Mouse (Mus musculus): ENCODE measurements around the gene Tbx21. TPM values are rescaled to one million over a fixed set of nuclear protein-coding genes. Genes with fewer than 3 reads are reported as not detected.
A peak's percentile ranks its signal among the peaks of the same experiment; 100 is the strongest.

The Tbx21 gene
- total RNA-seq, 2 experiments from 2014 or later: not detected

GRCm38 (mm10) chr11:97138554-97139226 lies 23.6 kb upstream of the Tbx21 start:
- DNase-seq: no peak
- intact Hi-C loops (cut with DNase I): no loop called here

- intact Hi-C loops (cut with DNase I): no loop called here
- no peak for DNase-seq
Measured at GRCm38 (mm10) chr11:97133270-97133669, 18.1 kb upstream of the Tbx21 start.

GRCm38 (mm10) chr11:97132185-97132584 lies 17.1 kb upstream of the Tbx21 start:
- intact Hi-C loops (cut with DNase I): no loop called here

GRCm38 (mm10) chr11:97131683-97132082 lies 16.6 kb upstream of the Tbx21 start:
- intact Hi-C loops (cut with DNase I): no loop called here
- no peak for DNase-seq

More at GRCm38 (mm10) chr11:97132185-97132584, 17.1 kb upstream of the Tbx21 start:
- DNase-seq: no peak

GRCm38 (mm10) chr11:97130318-97130717 lies 15.2 kb upstream of the Tbx21 start:
- DNase-seq: no peak
- intact Hi-C loops (cut with DNase I): no loop called here

GRCm38 (mm10) chr11:97128956-97129355 lies 13.8 kb upstream of the Tbx21 start:
- DNase-seq: no peak
- intact Hi-C loops (cut with DNase I): no loop called here

GRCm38 (mm10) chr11:97127470-97128223 lies 12.5 kb upstream of the Tbx21 start:
- intact Hi-C loops (cut with DNase I): no loop called here
- DNase-seq: no peak

- intact Hi-C loops (cut with DNase I): no loop called here
- DNase-seq: peak; percentile 56 to 64
Measured at GRCm38 (mm10) chr11:97126645-97127468, 11.7 kb upstream of the Tbx21 start.

GRCm38 (mm10) chr11:97124266-97125036 lies 9.3 kb upstream of the Tbx21 start:
- DNase-seq: no peak
- intact Hi-C loops (cut with DNase I): no loop called here

- DNase-seq: no peak
- intact Hi-C loops (cut with DNase I): no loop called here
Measured at GRCm38 (mm10) chr11:97123282-97123890, 8.3 kb upstream of the Tbx21 start.

- DNase-seq: no peak
- intact Hi-C loops (cut with DNase I): no loop called here
Measured at GRCm38 (mm10) chr11:97120641-97121040, 5.5 kb upstream of the Tbx21 start.

GRCm38 (mm10) chr11:97120221-97120620 lies 5.1 kb upstream of the Tbx21 start:
- intact Hi-C loops (cut with DNase I): no loop called here

GRCm38 (mm10) chr11:97115797-97116196 lies 666 bp upstream of the Tbx21 start:
- DNase-seq: no peak
- intact Hi-C loops (cut with DNase I): no loop called here

More at GRCm38 (mm10) chr11:97120221-97120620, 5.1 kb upstream of the Tbx21 start:
- no peak for DNase-seq

- intact Hi-C loops (cut with DNase I): no loop called here
- DNase-seq: no peak
Measured at GRCm38 (mm10) chr11:97112519-97113125, 2.5 kb downstream of the Tbx21 start.

GRCm38 (mm10) chr11:97108976-97109375 lies 6.2 kb downstream of the Tbx21 start:
- no peak for DNase-seq
- intact Hi-C loops (cut with DNase I): no loop called here

GRCm38 (mm10) chr11:97104091-97104483 lies 11.0 kb downstream of the Tbx21 start:
- no peak for DNase-seq
- intact Hi-C loops (cut with DNase I): no loop called here

- DNase-seq: no peak
- intact Hi-C loops (cut with DNase I): no loop called here
Measured at GRCm38 (mm10) chr11:97103163-97104090, 11.7 kb downstream of the Tbx21 start.

- intact Hi-C loops (cut with DNase I): loop anchor here (1.0 to 2.0 kb wide), 2 partner anchors 41 to 76 kb away; no protein-coding TSS in a partner anchor
Measured at GRCm38 (mm10) chr11:97101722-97102121, 13.4 kb downstream of the Tbx21 start.

More at GRCm38 (mm10) chr11:97101722-97102121, 13.4 kb downstream of the Tbx21 start:
- peak; percentile 64 to 71 for DNase-seq

Data from heart, postnatal 36 days (tissue).